Mouse (Mus musculus) liver, embryonic 12.5 days (tissue): ENCODE results near the gene Lgals1. TPM values are rescaled to one million over a fixed set of nuclear protein-coding genes. Genes with fewer than 3 reads are reported as not detected.

Source experiments
- ATAC-seq: fragments of 200-750 bp; cut with Nextera tagmentation; 2 replicates; pipeline ENCODE4 v1.8.0; 2017; ENCODE audit warnings: moderate number of reproducible peaks, mild to moderate bottlenecking, moderate library complexity
- H3K27ac ChIP-seq: fragments of 300-500 bp; sonication (generic); 2 replicates; pipeline ENCODE4 v1.5.1; 2016; ENCODE audit warnings: mild to moderate bottlenecking
- H3K27me3 ChIP-seq: fragments of 300-500 bp; sonication (generic); replicated peaks from 2 replicates; pipeline ENCODE4 v1.6.1; 2016; ENCODE audit warnings: mild to moderate bottlenecking, moderate library complexity
- H3K36me3 ChIP-seq: fragments of 300-500 bp; sonication (generic); 2 replicates; pipeline ENCODE4 v1.6.1; 2016; ENCODE audit warnings: mild to moderate bottlenecking, moderate library complexity
- H3K4me1 ChIP-seq: fragments of 300-500 bp; sonication (generic); 2 replicates; pipeline ENCODE4 v1.6.1; 2016
- H3K4me2 ChIP-seq: fragments of 300-500 bp; sonication (generic); 2 replicates; pipeline ENCODE4 v1.6.1; 2016; ENCODE audit warnings: mild to moderate bottlenecking, moderate library complexity
- H3K4me3 ChIP-seq: fragments of 300-500 bp; sonication (generic); 2 replicates; pipeline ENCODE4 v1.5.1; 2016; ENCODE audit warnings: mild to moderate bottlenecking, moderate library complexity
- H3K9ac ChIP-seq: fragments of 300-500 bp; sonication (generic); 2 replicates; pipeline ENCODE4 v1.6.1; 2016; ENCODE audit warnings: mild to moderate bottlenecking, moderate library complexity
- H3K9me3 ChIP-seq: fragments of 300-500 bp; sonication (generic); replicated peaks from 2 replicates; pipeline ENCODE4 v1.6.1; 2016; ENCODE audit warnings: mild to moderate bottlenecking, moderate library complexity
- WGBS: fragments of 180-500 bp; shearing (Covaris S2); methylation state at CpG from one replicate; pipeline ENCODE4 v1.1.7; 2016; ENCODE audit not compliant: insufficient replicate concordance; 5-methylcytosine and 5-hydroxymethylcytosine counted together
- polyA plus RNA-seq: library from polyadenylated mRNA; unstranded; fragments of >200 nt; fragmentation: Nextera tagmentation; extraction: Ambion mirVana; gene quantifications from 2 replicates; pipeline ENCODE4 v1.2.1, GENCODE M21; 2016

The Lgals1 gene
- polyA plus RNA-seq, 1 experiment from 2014 or later, result 660 TPM

DNA sequence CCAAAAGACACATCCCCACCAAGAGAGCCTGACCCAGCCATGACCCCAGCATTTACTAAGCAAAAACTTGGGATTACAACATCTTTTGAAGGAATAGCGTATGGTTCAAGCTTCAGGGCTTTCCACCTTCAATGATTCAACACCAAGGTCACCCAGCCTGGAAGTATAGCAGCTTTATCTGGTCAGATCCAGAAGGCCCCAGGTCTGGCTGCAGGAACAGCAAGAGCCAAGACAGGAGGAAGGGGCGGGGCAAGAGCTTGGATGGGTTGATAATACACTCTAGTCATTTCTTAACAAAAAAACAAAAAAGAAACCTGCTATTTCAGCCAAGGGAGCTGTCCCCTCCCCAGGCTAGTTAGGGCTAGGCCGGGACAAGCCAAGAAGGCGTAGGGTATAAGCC is 29.0 kb upstream of the Lgals1 start:
- 29% methylated on average over 4 of the region's 4 CpGs for WGBS
- H3K4me1 ChIP-seq, result peaks cover 93% of the 10 kb centered on the region
- H3K4me3 ChIP-seq, result peak overlapping the region; percentile 14; the same call in 1 of the 2 replicates
- peaks cover 32% of the 10 kb centered on the region for H3K36me3 ChIP-seq
- H3K9ac ChIP-seq, result peak overlapping the region; percentile 83
- peak overlapping the region; percentile 88 for H3K27ac ChIP-seq
- H3K9me3 ChIP-seq, result no peaks in the 10 kb centered on the region
- H3K4me2 ChIP-seq, result peak overlapping the region; percentile 90
- peak; percentile 33; the same call in 1 of the 2 replicates for ATAC-seq
- H3K27me3 ChIP-seq, result no peaks in the 10 kb centered on the region

DNA sequence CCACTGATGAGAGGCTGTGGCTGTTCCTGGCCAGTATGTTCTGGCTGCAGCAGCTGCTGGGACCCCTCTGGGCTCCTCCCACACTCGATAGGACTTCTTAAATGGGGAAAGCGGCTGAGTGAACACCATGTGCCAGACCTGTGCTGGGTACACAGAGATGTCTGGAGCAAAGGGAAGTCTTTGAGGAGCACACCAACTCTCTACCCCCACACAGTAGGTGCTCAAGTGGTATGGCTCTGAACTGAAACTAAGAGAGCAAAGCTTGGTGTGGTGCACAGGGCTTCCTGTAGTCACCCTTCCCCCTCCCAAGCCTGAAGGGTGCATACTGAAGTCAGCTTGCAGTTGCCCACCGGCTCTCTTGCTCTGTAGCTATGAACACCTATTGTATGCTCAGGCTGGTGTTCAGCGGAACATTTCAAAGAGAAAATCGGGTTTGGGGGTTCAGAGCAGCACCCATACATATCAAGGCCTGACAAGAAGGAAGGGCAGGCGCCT is 28.0 kb upstream of the Lgals1 start:
- 24% methylated on average over 6 of the region's 6 CpGs for WGBS
- H3K4me1 ChIP-seq, result peaks cover 90% of the 10 kb centered on the region
- peak overlapping the region; percentile 76 for H3K4me3 ChIP-seq
- H3K9me3 ChIP-seq, result no peaks in the 10 kb centered on the region
- peak overlapping the region; percentile 83 for H3K9ac ChIP-seq
- peak overlapping the region; percentile 90 for H3K4me2 ChIP-seq
- ATAC-seq, result no peak
- H3K27me3 ChIP-seq, result no peaks in the 10 kb centered on the region
- H3K27ac ChIP-seq, result peak overlapping the region; percentile 88
- peaks cover 31% of the 10 kb centered on the region for H3K36me3 ChIP-seq

DNA sequence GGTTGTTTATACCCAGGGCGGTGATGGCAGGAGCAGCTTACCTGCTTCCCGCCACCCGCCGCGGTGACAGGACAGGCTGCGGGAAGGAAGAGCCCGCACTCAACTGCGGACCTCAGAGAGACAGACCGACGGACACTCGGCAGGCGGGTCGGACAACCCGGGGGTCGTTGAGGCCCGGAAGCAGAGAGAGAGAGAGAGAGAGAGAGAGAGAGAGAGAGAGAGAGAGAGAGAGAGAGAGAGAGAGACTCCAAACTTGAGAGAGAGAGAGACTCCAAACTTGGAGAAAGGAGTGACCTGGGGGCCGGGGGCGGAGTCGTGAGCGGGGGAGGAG is 27.2 kb upstream of the Lgals1 start, which contains the start of gene Gm49510:
Gm49510 (plus strand) TSS at position 259 of the 331 bp plus-strand sequence.
- H3K4me3 ChIP-seq, result peak within 1 kb of the TSS; percentile 76
- H3K27me3 ChIP-seq, result no peaks in the 10 kb centered on the region
- peaks cover 31% of the 10 kb centered on the region for H3K36me3 ChIP-seq
- ATAC-seq, result no peak
- H3K9ac ChIP-seq, result peak within 1 kb of the TSS; percentile 83
- peak within 1 kb of the TSS; percentile 88 for H3K27ac ChIP-seq
- peaks cover 83% of the 10 kb centered on the region for H3K4me1 ChIP-seq
- WGBS, result under 1% methylated on average over 20 of the region's 20 CpGs
- no peaks in the 10 kb centered on the region for H3K9me3 ChIP-seq
- peak within 1 kb of the TSS; percentile 90 for H3K4me2 ChIP-seq

DNA sequence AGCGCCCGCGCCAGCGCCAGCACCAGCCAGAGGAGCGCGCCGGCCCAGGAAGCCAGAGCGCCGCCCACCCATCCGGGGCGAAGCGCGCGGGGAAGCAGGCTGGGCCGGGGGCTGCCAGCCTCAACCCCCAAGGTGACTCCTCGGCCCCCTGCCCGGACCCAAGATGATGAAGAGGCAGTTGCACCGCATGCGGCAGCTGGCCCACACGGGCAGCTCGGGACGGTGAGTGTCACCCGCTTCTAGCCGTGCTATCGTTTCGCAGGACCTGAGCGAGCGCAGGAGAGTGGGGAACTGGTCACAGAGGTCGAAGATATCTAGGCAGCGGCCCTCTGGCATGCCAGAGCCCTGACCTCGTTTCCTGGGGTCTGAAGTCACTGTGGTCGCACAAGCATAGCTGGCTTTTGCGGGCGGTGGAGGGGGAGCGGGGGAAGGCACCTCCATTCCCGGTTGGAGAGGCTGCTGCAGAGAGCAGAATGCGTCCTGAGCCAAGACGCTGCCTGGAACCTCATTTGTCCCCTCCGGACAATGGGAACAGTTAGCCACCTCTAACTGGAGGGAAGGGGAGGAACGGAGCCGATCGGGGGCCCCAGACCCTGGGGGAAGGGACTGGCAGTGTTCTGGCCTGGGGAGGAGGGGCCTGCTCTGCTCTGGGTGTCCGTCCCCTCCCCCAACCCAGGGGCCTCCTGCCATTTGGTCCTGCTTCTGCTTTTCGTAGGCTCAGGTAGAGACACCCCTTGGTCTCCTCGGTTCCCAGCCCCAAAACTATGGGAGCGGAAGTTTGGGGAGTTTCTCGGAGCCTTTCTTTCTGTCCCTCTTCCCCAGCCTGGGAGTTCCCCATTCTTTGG is 26.6 kb upstream of the Lgals1 start, which contains the start of gene Sh3bp1:
Sh3bp1 (plus strand) TSS at position 29 of the 845 bp plus-strand sequence.
- under 1% methylated on average over 46 of the region's 47 CpGs for WGBS
- peak within 1 kb of the TSS; percentile 76 for H3K4me3 ChIP-seq
- no peaks in the 10 kb centered on the region for H3K27me3 ChIP-seq
- peak within 1 kb of the TSS; percentile 88 for H3K27ac ChIP-seq
- no peaks in the 10 kb centered on the region for H3K9me3 ChIP-seq
- peaks cover 77% of the 10 kb centered on the region for H3K4me1 ChIP-seq
- peak within 1 kb of the TSS; percentile 90 for H3K4me2 ChIP-seq
- peak within 1 kb of the TSS; percentile 83 for H3K9ac ChIP-seq
- peak; percentile 61 for ATAC-seq
- peaks cover 37% of the 10 kb centered on the region for H3K36me3 ChIP-seq

DNA sequence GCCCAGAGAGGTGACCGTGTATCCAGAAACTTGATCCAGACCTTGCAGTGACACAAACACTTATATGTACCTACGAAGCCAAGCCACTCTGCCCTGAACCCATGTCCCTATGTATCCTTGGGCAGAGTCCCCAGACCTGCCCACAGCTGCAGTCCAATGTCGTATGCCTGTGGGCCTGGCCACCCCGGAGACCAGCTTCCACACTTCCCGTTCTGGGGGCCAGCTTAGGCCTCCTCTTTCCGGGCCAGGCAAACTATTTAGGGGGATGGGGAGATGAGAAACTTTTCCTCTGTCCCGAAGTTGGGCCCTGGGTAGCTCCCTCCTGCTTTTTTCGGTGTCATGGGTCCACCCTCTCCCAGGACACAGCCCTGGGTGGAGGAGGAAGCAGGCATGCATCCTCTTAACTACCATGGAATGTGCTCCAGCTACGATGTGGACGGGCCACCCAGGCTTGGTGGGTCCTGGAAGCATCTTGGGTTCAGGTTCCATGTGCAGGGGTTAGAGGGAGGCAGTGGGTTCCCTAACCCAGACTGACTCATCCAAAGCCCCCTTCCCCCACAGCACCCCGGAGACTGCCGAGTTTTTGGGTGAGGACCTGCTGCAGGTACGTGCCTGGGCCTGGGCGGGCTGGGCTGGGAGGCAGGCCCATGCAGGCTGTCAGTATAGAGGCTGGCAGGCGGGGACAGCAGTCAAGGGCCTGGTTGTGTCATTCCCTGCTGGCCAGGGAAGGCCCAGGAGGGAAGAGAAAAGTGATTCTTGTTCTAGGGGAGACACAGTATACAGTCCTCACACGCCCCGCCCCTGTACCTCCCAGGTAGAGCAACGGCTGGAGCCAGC is 25.7 kb upstream of the Lgals1 start:
- H3K27ac ChIP-seq, result peak overlapping the region; percentile 88
- H3K4me1 ChIP-seq, result peaks cover 69% of the 10 kb centered on the region
- no peaks in the 10 kb centered on the region for H3K9me3 ChIP-seq
- WGBS, result 17% methylated on average over 18 of the region's 18 CpGs
- no peaks in the 10 kb centered on the region for H3K27me3 ChIP-seq
- H3K4me3 ChIP-seq, result peak overlapping the region; percentile 76
- H3K9ac ChIP-seq, result peak overlapping the region; percentile 83
- ATAC-seq, result no peak
- peak overlapping the region; percentile 90 for H3K4me2 ChIP-seq
- H3K36me3 ChIP-seq, result peaks cover 46% of the 10 kb centered on the region

DNA sequence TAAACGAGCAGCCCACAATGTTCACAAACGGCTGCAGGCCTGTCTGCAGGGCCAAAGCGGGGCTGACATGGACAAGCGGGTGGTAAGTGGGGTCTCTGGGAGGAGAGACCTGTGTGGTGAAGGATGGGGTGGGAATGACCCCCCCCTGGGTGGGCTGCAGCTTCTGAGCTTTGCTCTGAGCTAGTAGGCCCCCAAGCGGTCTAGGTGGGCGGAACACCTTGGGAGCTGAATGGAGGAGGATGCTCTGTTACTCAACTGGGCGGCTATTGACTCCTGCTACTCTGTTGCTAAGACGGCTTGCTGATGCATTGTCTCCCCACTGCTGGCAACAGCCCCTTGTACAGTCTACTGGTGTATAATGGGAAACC is 25.1 kb upstream of the Lgals1 start:
- ATAC-seq, result no peak
- Histone ChIP-seq H3K36me3 (peaks cover 52% of the 10 kb centered on the region), H3K4me1 (peaks cover 63% of the 10 kb centered on the region), H3K27ac (peak overlapping the region; percentile 88; the same call in 1 of the 2 replicates), H3K4me2 (peak overlapping the region; percentile 90), H3K27me3 (no peaks in the 10 kb centered on the region), H3K9ac (peak overlapping the region; percentile 83), H3K4me3 (peak overlapping the region; percentile 76), H3K9me3 (no peaks in the 10 kb centered on the region)
- 64% methylated on average over 8 of the region's 8 CpGs for WGBS

DNA sequence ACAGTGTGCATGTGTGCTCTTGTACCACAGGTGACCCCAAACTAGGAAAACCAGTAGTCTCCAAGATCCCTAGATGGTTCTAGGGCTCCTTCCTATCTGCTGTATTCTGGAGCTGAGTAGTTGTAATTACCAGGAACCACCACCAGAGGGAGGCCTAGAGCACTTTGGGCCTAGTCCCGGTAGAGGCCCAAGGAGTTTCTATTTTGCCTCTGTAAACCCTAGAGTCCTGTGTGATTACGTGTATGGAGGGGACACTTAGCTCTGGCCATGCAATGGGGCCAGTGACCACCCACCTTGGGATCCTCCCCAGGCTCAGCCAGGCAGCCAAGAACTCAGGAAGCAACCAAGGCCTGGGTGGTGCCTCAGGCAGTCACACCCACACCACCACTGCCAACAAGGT is 23.3 kb upstream of the Lgals1 start:
- Histone ChIP-seq H3K4me2 (peak overlapping the region; percentile 39), H3K27ac (no peak overlapping the region), H3K9me3 (no peaks in the 10 kb centered on the region), H3K4me1 (peaks cover 46% of the 10 kb centered on the region), H3K4me3 (no peak overlapping the region), H3K27me3 (no peaks in the 10 kb centered on the region), H3K36me3 (peaks cover 70% of the 10 kb centered on the region), H3K9ac (no peak overlapping the region)
- 10% methylated on average over 2 of the region's 2 CpGs for WGBS
- ATAC-seq, result no peak

DNA sequence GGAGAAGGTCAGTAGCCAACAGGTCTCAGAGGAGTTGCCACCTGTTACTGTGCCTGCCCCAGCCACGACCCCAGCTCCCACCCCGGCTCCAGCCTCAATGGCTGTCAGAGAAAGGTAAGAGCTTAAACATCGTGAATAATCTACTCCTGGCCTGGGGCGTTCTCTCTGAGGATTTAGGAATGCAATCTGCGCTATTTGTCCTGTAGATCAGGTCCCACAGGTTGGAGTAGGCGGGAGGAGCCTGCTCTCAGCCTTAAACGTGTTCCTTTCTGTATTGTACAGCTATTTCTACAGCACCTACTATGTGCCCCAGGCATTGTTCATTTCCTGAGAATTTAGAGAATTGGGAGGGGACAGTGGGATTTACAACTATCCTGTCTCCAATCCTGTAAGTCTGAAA is 18.1 kb upstream of the Lgals1 start:
- WGBS, result 88% methylated on average over 7 of the region's 7 CpGs
- no peak overlapping the region for H3K9ac ChIP-seq
- no peak overlapping the region for H3K4me3 ChIP-seq
- H3K4me1 ChIP-seq, result peaks cover 25% of the 10 kb centered on the region
- H3K27ac ChIP-seq, result no peak overlapping the region
- H3K27me3 ChIP-seq, result no peaks in the 10 kb centered on the region
- H3K36me3 ChIP-seq, result peaks cover 89% of the 10 kb centered on the region
- H3K4me2 ChIP-seq, result no peak overlapping the region
- ATAC-seq, result no peak
- H3K9me3 ChIP-seq, result no peaks in the 10 kb centered on the region

DNA sequence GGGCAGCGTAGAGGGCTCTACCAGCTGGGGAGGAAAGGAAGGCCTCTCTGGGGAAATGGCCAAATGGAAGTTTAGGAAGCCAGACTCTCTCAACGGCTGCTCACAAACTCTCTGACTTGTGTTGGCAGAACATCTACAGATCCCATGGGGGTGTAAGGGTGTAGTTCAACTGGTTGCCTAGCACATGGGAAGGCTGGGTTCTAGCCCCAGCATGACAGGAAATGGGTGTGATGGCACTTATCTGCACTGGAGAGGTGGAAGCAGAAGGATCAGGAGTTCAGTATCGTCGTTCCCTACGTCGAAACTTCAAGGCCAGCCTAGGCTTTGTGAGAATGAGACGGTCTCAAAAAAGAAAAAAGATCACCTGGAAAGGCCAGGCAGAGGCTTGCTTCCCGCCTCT is 17.5 kb upstream of the Lgals1 start:
- no peak overlapping the region for H3K9ac ChIP-seq
- no peaks in the 10 kb centered on the region for H3K27me3 ChIP-seq
- H3K4me2 ChIP-seq, result no peak overlapping the region
- H3K4me3 ChIP-seq, result no peak overlapping the region
- WGBS, result 61% methylated on average over 8 of the region's 8 CpGs
- H3K4me1 ChIP-seq, result peaks cover 27% of the 10 kb centered on the region
- no peak for ATAC-seq
- no peak overlapping the region for H3K27ac ChIP-seq
- peaks cover 84% of the 10 kb centered on the region for H3K36me3 ChIP-seq
- H3K9me3 ChIP-seq, result no peaks in the 10 kb centered on the region

DNA sequence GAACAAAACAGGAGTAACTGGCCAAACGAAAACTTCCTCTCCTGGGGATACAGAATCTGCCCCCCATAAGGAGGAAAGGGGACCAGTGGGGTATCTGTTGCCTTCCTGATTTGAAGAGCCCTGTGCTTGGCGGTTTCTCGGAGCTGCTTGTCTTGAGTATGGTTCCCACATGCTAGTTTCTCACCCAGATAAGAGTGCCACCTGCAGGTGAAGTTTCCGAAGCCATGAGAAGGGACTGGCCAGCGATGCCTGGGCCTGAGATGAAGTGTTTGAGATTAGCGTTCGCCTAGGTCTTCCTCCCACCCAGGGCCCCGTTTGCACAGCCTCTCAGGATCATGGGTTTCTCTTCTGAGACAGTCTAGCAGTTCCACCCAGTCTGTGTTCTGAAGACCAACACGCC is 14.5 kb upstream of the Lgals1 start:
- 36% methylated on average over 9 of the region's 9 CpGs for WGBS
- H3K36me3 ChIP-seq, result peaks cover 64% of the 10 kb centered on the region

DNA sequence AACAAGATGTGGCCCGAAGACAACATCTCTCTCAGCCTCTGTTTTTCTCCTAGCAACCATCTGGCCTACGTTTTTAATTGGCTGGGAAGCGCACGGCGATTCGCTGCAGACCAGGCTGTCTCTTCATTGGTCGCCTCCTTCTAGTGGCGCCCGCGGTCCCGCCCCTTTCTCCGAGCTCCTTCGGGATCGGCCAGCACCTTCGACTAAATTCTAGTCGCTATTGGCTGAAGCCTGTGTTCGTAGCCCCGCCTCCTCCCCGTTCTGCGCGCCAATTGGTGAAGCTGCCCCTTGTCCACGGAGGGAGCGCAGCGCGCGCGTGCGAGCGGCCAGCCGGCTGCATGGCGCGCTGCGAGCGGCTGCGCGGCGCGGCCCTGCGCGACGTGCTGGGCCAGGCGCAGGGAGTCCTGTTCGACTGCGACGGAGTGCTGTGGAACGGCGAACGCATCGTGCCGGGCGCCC is 12.9 kb upstream of the Lgals1 start, which contains the start of gene Pdxp:
Pdxp (plus strand) TSS at position 288 of the 459 bp plus-strand sequence.
- H3K4me3 ChIP-seq, result peak within 1 kb of the TSS; percentile 71

More for the DNA sequence above, 14.5 kb upstream of the Lgals1 start:
- no peak overlapping the region for H3K4me3 ChIP-seq
- H3K4me1 ChIP-seq, result peaks cover 57% of the 10 kb centered on the region
- no peak overlapping the region; the same call in 1 of the 2 replicates for H3K27ac ChIP-seq
- no peak for ATAC-seq
- no peak overlapping the region for H3K4me2 ChIP-seq
- H3K27me3 ChIP-seq, result no peaks in the 10 kb centered on the region
- H3K9me3 ChIP-seq, result no peaks in the 10 kb centered on the region
- H3K9ac ChIP-seq, result no peak overlapping the region

More for the DNA sequence above, 12.9 kb upstream of the Lgals1 start, which contains the start of gene Pdxp:
- Histone ChIP-seq H3K27ac (peak within 1 kb of the TSS; percentile 83), H3K9me3 (no peaks in the 10 kb centered on the region), H3K4me2 (peak within 1 kb of the TSS; percentile 100), H3K4me1 (peaks cover 60% of the 10 kb centered on the region), H3K36me3 (peaks cover 61% of the 10 kb centered on the region), H3K27me3 (no peaks in the 10 kb centered on the region), H3K9ac (peak within 1 kb of the TSS; percentile 81)
- under 1% methylated on average over 51 of the region's 51 CpGs for WGBS
- ATAC-seq, result peak; percentile 87
